10 mouse cellular contexts compared by ENCODE assay signal in the genomic region with DNA sequence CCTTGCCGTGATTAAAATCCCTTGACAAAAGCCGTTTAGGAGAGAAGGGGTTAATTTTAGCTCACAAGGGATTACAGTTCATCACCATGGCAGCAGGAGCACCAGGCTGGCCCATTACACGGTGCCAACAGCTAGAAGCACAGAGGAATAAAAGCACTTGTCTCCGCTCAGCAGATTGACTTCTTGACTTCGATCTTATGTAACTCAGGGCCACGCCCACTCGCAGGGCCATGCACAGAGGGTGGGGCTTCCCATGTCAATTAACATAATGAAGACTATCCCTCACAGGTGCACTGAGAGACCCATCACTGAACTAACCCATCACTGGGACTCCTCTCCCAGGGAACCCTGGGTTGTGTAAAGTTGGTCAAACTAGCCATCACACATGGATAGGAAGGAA. TPM values are rescaled to one million over a fixed set of nuclear protein-coding genes. Genes with fewer than 3 reads are reported as not detected.
DNase-seq lines count a peak whose midpoint lies in the region; ATAC-seq and TF ChIP-seq lines count a peak whose summit lies in the region.
"Had no signal": no experiment of that assay in that cellular context is flagged by ENCODE, and none has a peak within 500 bp of the region (broad histone marks: within the 10 kb centered on the region; RNA-seq: fewer than 3 reads in every experiment).

No protein-coding gene starts in this region.

- no peaks in the 10 kb centered on the region for H3K9me3 ChIP-seq in heart, embryonic 12.5 days (replicated peaks)
- no peaks in the 10 kb centered on the region for H3K9me3 ChIP-seq in hindbrain, embryonic 11.5 days (ENCODE audit: control insufficient read depth, low read length)
- no peaks in the 10 kb centered on the region for H3K9me3 ChIP-seq in midbrain, embryonic 13.5 days
- H3K9me3 ChIP-seq in liver, postnatal 0 days (ENCODE audit: low read length) = no peaks in the 10 kb centered on the region
- no peaks in the 10 kb centered on the region for H3K9me3 ChIP-seq in intestine, embryonic 15.5 days
- H3K9me3 ChIP-seq: G1E had no signal

- no peaks in the 10 kb centered on the region for H3K36me3 ChIP-seq in heart, embryonic 12.5 days
- H3K36me3 ChIP-seq in hindbrain, embryonic 11.5 days (ENCODE audit: control insufficient read depth, insufficient read depth, low read length) = no peaks in the 10 kb centered on the region
- no peaks in the 10 kb centered on the region for H3K36me3 ChIP-seq in midbrain, embryonic 13.5 days
- H3K36me3 ChIP-seq in liver, postnatal 0 days (replicated peaks; ENCODE audit: insufficient read depth, low read length) = no peaks in the 10 kb centered on the region
- no peaks in the 10 kb centered on the region for H3K36me3 ChIP-seq in intestine, embryonic 15.5 days

- peak overlapping the region; percentile 25; the same call in 1 of the 2 replicates for H3K27ac ChIP-seq in heart, embryonic 12.5 days (ENCODE audit: poor library complexity, severe bottlenecking)
- H3K27ac ChIP-seq in hindbrain, embryonic 11.5 days (ENCODE audit: low read depth, low read length) = no peak overlapping the region
- H3K27ac ChIP-seq in midbrain, embryonic 13.5 days = no peak overlapping the region
- H3K27ac ChIP-seq in liver, postnatal 0 days (ENCODE audit: low read depth) = no peak overlapping the region
- H3K27ac ChIP-seq in intestine, embryonic 15.5 days = no peak overlapping the region

- DNase-seq in heart, adult 9 months (ENCODE audit: low spot score in 2 of 2) = no peak
- peak; percentile 83 for DNase-seq in brain, adult 2 months (ENCODE audit: low read depth, low spot score)
- DNase-seq in hindbrain, embryonic 11.5 days (ENCODE audit: low spot score) = peak; percentile 55
- no peak for DNase-seq in liver, postnatal 0 days
- DNase-seq in spleen, adult 18-20 months = no peak

- no peak overlapping the region for H3K9ac ChIP-seq in heart, embryonic 12.5 days
- no peak overlapping the region for H3K9ac ChIP-seq in hindbrain, embryonic 11.5 days (ENCODE audit: low read depth, low read length)
- H3K9ac ChIP-seq in midbrain, embryonic 13.5 days (replicated peaks) = no peak overlapping the region
- no peak overlapping the region for H3K9ac ChIP-seq in liver, postnatal 0 days (replicated peaks)
- H3K9ac ChIP-seq in intestine, embryonic 15.5 days = no peak overlapping the region

- TF ChIP-seq CTCF in liver, postnatal 0 days (IDR thresholded peaks at IDR 0.05; ENCODE audit: low read depth) = no peak

- no peak for TF ChIP-seq EP300 in liver, postnatal 0 days (IDR thresholded peaks at IDR 0.05; ENCODE audit: low read depth)

- peaks cover 49% of the 10 kb centered on the region for H3K4me1 ChIP-seq in heart, embryonic 12.5 days (replicated peaks)
- H3K4me1 ChIP-seq in hindbrain, embryonic 11.5 days (replicated peaks; ENCODE audit: control insufficient read depth, insufficient read depth, low read length) = no peaks in the 10 kb centered on the region
- peaks cover 12% of the 10 kb centered on the region for H3K4me1 ChIP-seq in midbrain, embryonic 13.5 days (replicated peaks)
- H3K4me1 ChIP-seq in liver, postnatal 0 days (ENCODE audit: insufficient read depth) = no peaks in the 10 kb centered on the region
- peaks cover 7% of the 10 kb centered on the region for H3K4me1 ChIP-seq in intestine, embryonic 15.5 days (replicated peaks)

- H3K27me3 ChIP-seq in heart, embryonic 12.5 days (replicated peaks) = no peaks in the 10 kb centered on the region
- H3K27me3 ChIP-seq in hindbrain, embryonic 11.5 days (ENCODE audit: control insufficient read depth, insufficient read depth, low read length) = no peaks in the 10 kb centered on the region
- H3K27me3 ChIP-seq in midbrain, embryonic 13.5 days = no peaks in the 10 kb centered on the region
- no peaks in the 10 kb centered on the region for H3K27me3 ChIP-seq in liver, postnatal 0 days (ENCODE audit: insufficient read depth, low read length)
- H3K27me3 ChIP-seq in intestine, embryonic 15.5 days (replicated peaks) = no peaks in the 10 kb centered on the region

- H3K4me2 ChIP-seq in heart, embryonic 12.5 days = peak overlapping the region; percentile 35
- no peak overlapping the region for H3K4me2 ChIP-seq in hindbrain, embryonic 11.5 days (replicated peaks; ENCODE audit: low read depth, low read length)
- peak overlapping the region; percentile 12; the same call in 1 of the 2 replicates for H3K4me2 ChIP-seq in midbrain, embryonic 13.5 days (replicated peaks)
- no peak overlapping the region for H3K4me2 ChIP-seq in liver, postnatal 0 days (ENCODE audit: low read depth, low read length)
- no peak overlapping the region for H3K4me2 ChIP-seq in intestine, embryonic 15.5 days (replicated peaks)

- WGBS in heart, embryonic 12.5 days = 38% methylated on average over 7 of the region's 7 CpGs
- 40% methylated on average over 7 of the region's 7 CpGs for WGBS in hindbrain, embryonic 11.5 days
- WGBS in midbrain, embryonic 13.5 days = 17% methylated on average over 7 of the region's 7 CpGs
- WGBS in liver, postnatal 0 days (ENCODE audit: insufficient replicate concordance) = 49% methylated on average over 7 of the region's 7 CpGs
- whole genome bisulfite sequencing in intestine, embryonic 15.5 days = 51% methylated on average over 7 of the region's 7 CpGs

- no peak for ATAC-seq in heart, embryonic 12.5 days (ENCODE audit: insufficient number of reproducible peaks, low FRiP score)
- ATAC-seq in hindbrain, embryonic 11.5 days (ENCODE audit: low FRiP score) = peak; percentile 87
- ATAC-seq in midbrain, embryonic 13.5 days = peak; percentile 89
- ATAC-seq in liver, postnatal 0 days = no peak
- ATAC-seq in intestine, embryonic 15.5 days = no peak

- no peak overlapping the region for H3K4me3 ChIP-seq in heart, embryonic 12.5 days
- H3K4me3 ChIP-seq in hindbrain, embryonic 11.5 days (ENCODE audit: low read depth, low read length) = no peak overlapping the region
- H3K4me3 ChIP-seq in midbrain, embryonic 13.5 days (replicated peaks) = no peak overlapping the region
- H3K4me3 ChIP-seq in liver, postnatal 0 days (ENCODE audit: low read depth, low read length) = no peak overlapping the region
- H3K4me3 ChIP-seq in intestine, embryonic 15.5 days (replicated peaks) = no peak overlapping the region
- H3K4me3 ChIP-seq: erythroblast, embryonic 14.5 days had no signal

RNA-seq across cellular contexts. Expression of a gene that starts 7.9 kb away (rescaled TPM):
- 48.1 and 52.5 TPM in 2 replicates for polyA plus RNA-seq in heart, embryonic 12.5 days (2016; fragmentation: Nextera tagmentation; extraction: Ambion mirVana)
- 23.3 and 26.8 TPM in 2 replicates for polyA plus RNA-seq in hindbrain, embryonic 11.5 days (2014; fragmentation: Nextera tagmentation; extraction: Ambion mirVana)
- polyA plus RNA-seq in midbrain, embryonic 13.5 days (2015; fragmentation: Nextera tagmentation; extraction: Ambion mirVana) = 25.9 and 27.9 TPM in 2 replicates
- polyA plus RNA-seq in liver, postnatal 0 days (2015; fragmentation: Nextera tagmentation; extraction: Ambion mirVana) = 5.8 and 6.0 TPM in 2 replicates
- 16.9 and 20.2 TPM in 2 replicates for polyA plus RNA-seq in intestine, embryonic 15.5 days (2015; fragmentation: Nextera tagmentation; extraction: Ambion mirVana)

RNA-seq across cellular contexts. Expression of a gene that starts 8.6 kb away (rescaled TPM):
- polyA plus RNA-seq in heart, embryonic 12.5 days (2016; fragmentation: Nextera tagmentation; extraction: Ambion mirVana) = 0.14 and 0.26 TPM in 2 replicates
- polyA plus RNA-seq in hindbrain, embryonic 11.5 days (2014; fragmentation: Nextera tagmentation; extraction: Ambion mirVana) = 0.25 and 0.46 TPM in 2 replicates
- polyA plus RNA-seq in midbrain, embryonic 13.5 days (2015; fragmentation: Nextera tagmentation; extraction: Ambion mirVana) = 0.10 and 0.17 TPM in 2 replicates
- polyA plus RNA-seq in liver, postnatal 0 days (2015; fragmentation: Nextera tagmentation; extraction: Ambion mirVana) = not detected in 2 replicates
- polyA plus RNA-seq in intestine, embryonic 15.5 days (2015; fragmentation: Nextera tagmentation; extraction: Ambion mirVana) = 0.03 TPM in 1 of 2 replicates, not detected in the other
- polyA plus RNA-seq: erythroblast, embryonic 14.5 days; G1E had no signal

Comparison
In these comparisons a context has a peak if more than half of its experiments do, and no peak if none do; other contexts are left out.
1. ATAC-seq: peak in hindbrain, embryonic 11.5 days (single experiment) and midbrain, embryonic 13.5 days (single experiment); none in heart, embryonic 12.5 days (single experiment), liver, postnatal 0 days (single experiment) and intestine, embryonic 15.5 days (single experiment).
2. H3K4me2 ChIP-seq: peak in heart, embryonic 12.5 days (single experiment) and midbrain, embryonic 13.5 days (single experiment); none in hindbrain, embryonic 11.5 days (single experiment), liver, postnatal 0 days (single experiment) and intestine, embryonic 15.5 days (single experiment).
3. DNase-seq: peak in brain, adult 2 months (single experiment) and hindbrain, embryonic 11.5 days (single experiment); none in heart, adult 9 months (0 of 2), liver, postnatal 0 days (single experiment) and spleen, adult 18-20 months (0 of 2).